Mouse (Mus musculus): Measurements from ENCODE around the gene Gm7534.
"Not testable (repeated sequence)": the region's sequence is repeated elsewhere in the genome, so short reads cannot be mapped to it uniquely, and the experiment has no call there.

Gene Gm7534

GRCm38 (mm10) chr4:134206488-134207053 lies 3.8 kb upstream of the Gm7534 start:
- ATAC-seq (ENCODE audit: insufficient number of reproducible peaks, low FRiP score, low TSS enrichment) = no peak

DNA sequence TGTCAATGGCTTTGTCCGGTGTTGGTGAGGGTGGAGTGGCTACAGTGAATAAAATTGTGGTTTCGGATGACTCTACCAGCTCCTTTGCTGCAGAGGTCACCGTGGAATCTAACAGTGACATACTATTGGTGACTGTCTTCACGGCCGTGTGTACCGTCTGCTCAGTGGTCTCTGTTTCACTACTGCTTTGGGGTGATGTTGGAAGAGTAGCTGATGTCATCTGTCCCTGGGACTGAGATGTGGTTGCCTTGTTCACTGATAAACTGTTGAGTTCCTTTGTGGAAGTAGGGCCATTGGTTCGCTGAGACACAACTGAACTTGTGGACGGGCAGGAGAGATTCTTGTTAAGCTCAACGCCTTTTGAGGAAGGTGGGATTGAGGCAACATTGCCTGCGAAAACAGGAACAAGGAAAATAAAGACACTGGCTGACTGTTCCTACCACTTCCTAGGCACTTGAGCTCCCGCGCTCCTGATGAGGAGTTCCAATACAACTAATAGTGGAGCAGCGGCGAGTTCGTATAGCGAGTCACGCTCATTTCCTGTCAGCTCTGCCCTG lies 614 bp upstream of the Gm7534 start:
- no peak for ATAC-seq (ENCODE audit: insufficient number of reproducible peaks, low FRiP score, low TSS enrichment)

DNA sequence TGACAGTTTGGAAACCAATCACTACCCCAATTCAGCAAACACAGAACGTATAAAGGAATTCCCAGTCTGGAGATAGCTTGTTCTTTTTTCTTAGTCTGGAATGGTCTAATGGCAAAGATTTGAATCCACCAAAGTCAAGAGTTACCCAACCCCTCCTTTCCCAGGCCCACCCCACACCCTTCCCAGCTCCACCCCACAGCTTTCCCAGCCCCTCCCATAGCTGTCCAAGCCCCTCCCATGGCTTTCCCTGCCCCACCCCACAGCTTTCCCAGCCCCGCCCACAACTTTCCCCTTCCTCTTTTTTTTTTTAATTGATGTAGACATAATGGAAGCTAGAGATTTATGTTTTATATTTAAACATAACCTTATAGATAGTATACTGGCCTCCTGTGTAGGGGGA lies 3.4 kb downstream of the Gm7534 start:
- no peak for ATAC-seq (ENCODE audit: insufficient number of reproducible peaks, low FRiP score, low TSS enrichment)

DNA sequence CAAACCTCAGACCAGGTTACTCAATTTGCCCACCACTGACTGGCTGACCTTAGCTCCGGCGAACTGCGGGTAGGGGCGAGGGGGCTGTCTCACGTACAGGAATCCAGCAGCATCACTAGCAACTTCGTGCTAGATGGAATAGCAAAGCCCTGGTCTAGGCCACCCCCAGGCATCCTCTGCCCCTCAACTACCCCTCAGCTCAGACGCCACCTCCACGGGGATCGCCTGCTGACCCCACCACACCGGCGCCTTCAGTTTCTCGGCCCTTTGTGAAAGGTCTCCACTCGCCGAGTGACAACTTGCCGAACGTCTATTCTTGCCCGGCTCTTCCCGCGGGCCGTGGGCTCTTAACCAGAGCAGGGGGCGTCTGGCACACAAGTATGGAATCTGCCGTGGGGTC lies 16.5 kb downstream of the Gm7534 start:
- ATAC-seq (ENCODE audit: insufficient number of reproducible peaks, low FRiP score, low TSS enrichment) = peak; percentile 2; the same call in 1 of the 2 replicates

- ATAC-seq (ENCODE audit: insufficient number of reproducible peaks, low FRiP score, low TSS enrichment) = no peak
Observed at GRCm38 (mm10) chr4:134185569-134185968, 17.2 kb downstream of the Gm7534 start.

GRCm38 (mm10) chr4:134183711-134184110 lies 19.1 kb downstream of the Gm7534 start:
- no peak for ATAC-seq (ENCODE audit: insufficient number of reproducible peaks, low FRiP score, low TSS enrichment)

GRCm38 (mm10) chr4:134181825-134182224 lies 21.0 kb downstream of the Gm7534 start:
- ATAC-seq (ENCODE audit: insufficient number of reproducible peaks, low FRiP score, low TSS enrichment) = no peak

DNA sequence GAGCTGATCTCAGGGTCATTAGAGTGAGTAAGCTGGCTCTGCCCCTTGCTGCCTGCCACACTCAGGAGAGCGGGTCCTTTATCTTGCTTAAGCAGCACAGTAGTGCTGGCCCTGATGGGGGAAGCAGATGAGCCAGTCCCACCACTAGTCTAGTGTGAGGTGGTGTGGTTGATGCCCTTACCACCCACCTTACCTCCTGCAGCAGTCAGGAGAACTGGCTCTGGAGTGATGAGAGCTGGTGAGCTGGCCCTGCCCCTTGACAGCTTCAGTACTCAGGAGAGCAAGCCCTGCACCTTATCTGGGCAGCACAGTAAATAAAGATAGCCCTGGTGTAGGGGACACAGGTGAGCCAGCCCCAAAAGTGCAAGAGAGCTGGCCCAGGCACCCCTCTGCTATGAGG lies 21.7 kb downstream of the Gm7534 start:
- ATAC-seq (ENCODE audit: insufficient number of reproducible peaks, low FRiP score, low TSS enrichment) = no peak

- ATAC-seq (ENCODE audit: insufficient number of reproducible peaks, low FRiP score, low TSS enrichment) = no peak
Observed at GRCm38 (mm10) chr4:134172391-134172790, 30.4 kb downstream of the Gm7534 start.

DNA sequence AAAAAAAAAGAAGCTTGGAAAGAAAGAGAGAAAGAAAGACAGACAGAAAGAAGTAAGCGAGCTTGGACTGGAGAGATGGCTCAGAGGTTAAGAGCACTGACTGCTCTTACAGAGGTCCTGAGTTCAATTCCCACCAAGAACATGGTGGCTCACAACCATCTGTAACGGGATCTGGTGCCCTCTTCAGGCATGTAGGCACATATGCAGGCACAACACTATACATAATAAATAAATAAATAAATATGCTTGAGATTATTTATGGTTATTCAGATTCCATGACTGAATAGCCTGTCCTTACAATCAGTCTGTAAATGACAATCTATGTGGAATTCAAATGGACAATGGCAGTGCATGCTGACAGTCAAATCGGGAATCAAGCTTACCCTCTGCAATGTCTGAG lies 35.9 kb downstream of the Gm7534 start:
- no peak for ATAC-seq (ENCODE audit: insufficient number of reproducible peaks, low FRiP score, low TSS enrichment)

- ATAC-seq (ENCODE audit: insufficient number of reproducible peaks, low FRiP score, low TSS enrichment) = no peak
Observed at GRCm38 (mm10) chr4:134165548-134166465, 37.0 kb downstream of the Gm7534 start.

DNA sequence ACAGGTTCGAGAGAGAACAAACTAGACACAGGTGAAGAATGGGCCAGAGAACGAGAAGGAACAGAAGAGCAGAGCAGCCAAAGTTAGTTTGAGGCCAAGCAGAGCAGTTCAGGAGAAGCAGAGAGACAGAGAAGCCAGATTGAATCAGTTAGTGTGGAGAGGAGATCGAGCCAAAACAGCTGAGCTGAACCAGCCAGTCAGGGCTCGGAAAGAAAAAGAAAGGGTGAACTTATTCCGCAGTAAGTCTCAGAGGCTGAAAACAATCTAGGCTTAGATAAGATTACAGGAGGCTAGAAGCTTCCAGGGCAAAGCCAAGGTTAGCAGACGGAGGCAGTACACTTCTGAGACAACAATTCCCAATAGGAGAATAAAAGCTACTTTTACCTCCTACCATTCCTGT lies 37.8 kb downstream of the Gm7534 start:
- ATAC-seq (ENCODE audit: insufficient number of reproducible peaks, low FRiP score, low TSS enrichment) = no peak

DNA sequence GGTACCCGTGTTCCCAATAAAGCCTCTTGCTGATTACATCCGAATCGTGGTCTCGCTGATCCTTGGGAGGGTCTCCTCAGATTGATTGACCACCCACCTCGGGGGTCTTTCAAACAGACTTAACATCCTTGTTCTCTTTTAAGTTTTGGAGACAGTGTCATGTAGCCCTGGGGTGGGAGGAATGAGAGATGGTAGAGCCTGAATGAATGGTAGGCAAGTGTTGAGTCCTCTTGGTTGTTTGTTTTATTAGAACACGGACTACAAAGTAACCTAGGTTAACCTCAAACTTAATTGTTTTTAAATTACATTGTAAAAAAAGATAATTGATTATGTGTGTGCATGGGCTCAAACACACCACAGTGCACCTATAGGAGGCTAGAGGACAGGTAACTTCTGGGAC lies 38.2 kb downstream of the Gm7534 start:
- ATAC-seq (ENCODE audit: insufficient number of reproducible peaks, low FRiP score, low TSS enrichment) = no peak

DNA sequence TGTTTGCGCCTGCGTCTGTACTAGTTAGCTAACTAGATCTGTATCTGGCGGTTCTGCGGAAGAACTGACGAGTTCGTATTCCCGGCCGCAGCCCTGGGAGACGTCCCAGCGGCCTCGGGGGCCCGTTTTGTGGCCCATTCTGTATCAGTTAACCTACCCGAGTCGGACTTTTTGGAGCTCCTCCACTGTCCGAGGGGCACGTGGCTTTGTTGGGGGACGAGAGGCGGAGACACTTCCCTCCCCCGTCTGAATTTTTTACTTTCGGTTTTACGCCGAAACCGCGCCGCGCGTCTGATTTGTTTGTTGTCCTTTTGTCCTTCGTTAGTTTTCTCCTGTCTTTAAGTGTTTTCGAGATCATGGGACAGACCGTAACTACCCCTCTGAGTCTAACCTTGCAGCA lies 42.7 kb downstream of the Gm7534 start:
- ATAC-seq (ENCODE audit: insufficient number of reproducible peaks, low FRiP score, low TSS enrichment) = not testable (repeated sequence)

DNA sequence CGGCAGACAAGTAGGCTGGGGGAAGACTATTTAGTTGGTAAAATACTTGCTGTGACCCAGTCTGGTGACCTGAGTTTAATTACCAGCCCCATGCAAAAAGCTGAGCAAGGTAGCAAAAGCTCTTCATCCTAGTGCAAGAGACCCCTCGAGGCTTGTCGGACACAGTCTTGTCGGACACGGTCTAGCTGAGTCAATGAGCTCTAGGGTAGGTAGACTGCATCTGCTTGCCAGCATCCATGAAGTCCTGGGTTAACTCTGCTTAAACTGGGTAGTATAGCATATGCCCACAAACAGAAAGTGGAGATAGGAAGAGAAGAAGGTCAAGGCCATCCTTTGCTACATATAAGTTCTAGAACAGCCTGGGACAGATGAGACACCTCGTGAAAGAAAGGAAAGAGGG lies 44.0 kb downstream of the Gm7534 start:
- no peak for ATAC-seq (ENCODE audit: insufficient number of reproducible peaks, low FRiP score, low TSS enrichment)

- no peak for ATAC-seq (ENCODE audit: insufficient number of reproducible peaks, low FRiP score, low TSS enrichment)
Observed at GRCm38 (mm10) chr4:134157558-134157957, 45.2 kb downstream of the Gm7534 start.

DNA sequence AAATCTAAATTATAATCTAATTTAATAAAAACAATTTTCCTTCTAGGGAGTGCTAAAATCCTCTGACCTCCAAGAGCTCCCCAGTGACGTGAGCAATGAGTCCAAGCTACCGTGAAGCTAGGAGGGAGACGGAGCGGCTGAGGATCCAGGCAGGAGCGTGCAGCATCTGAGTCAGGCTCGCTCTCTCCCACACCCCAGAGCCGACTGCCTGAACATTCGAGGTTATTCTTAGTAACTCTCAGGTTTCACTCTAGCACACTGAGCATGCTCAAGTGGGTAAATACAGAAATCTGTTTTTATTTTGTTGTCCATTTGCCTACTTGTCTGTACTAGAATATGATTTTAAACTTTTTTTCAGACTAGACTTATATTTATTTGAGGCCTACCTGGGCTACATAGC lies 46.1 kb downstream of the Gm7534 start:
- ATAC-seq (ENCODE audit: insufficient number of reproducible peaks, low FRiP score, low TSS enrichment) = no peak

GRCm38 (mm10) chr4:134155961-134156465 lies 46.8 kb downstream of the Gm7534 start:
- ATAC-seq (ENCODE audit: insufficient number of reproducible peaks, low FRiP score, low TSS enrichment) = no peak

GRCm38 (mm10) chr4:134155531-134155930 lies 47.3 kb downstream of the Gm7534 start:
- ATAC-seq (ENCODE audit: insufficient number of reproducible peaks, low FRiP score, low TSS enrichment) = no peak

- ATAC-seq (ENCODE audit: insufficient number of reproducible peaks, low FRiP score, low TSS enrichment) = no peak
Observed at GRCm38 (mm10) chr4:134154354-134154753, 48.5 kb downstream of the Gm7534 start.

- no peak for ATAC-seq (ENCODE audit: insufficient number of reproducible peaks, low FRiP score, low TSS enrichment)
Observed at GRCm38 (mm10) chr4:134153656-134154055, 49.1 kb downstream of the Gm7534 start.

Data from cerebellum, adult (tissue).